9 mouse cellular contexts compared by ENCODE assay signal in genomic region chr11:117394230-117395137, GRCm38 (mm10).
DNase-seq lines count a peak whose midpoint lies in the region; ATAC-seq and TF ChIP-seq lines count a peak whose summit lies in the region.
"Had no signal": no experiment of that assay in that cellular context is flagged by ENCODE, and none has a peak within 500 bp of the region (broad histone marks: within the 10 kb centered on the region; RNA-seq: fewer than 3 reads in every experiment).

No protein-coding gene starts in this region.

- peak overlapping the region; percentile 81 for H3K4me2 ChIP-seq in forebrain, embryonic 11.5 days (ENCODE audit: low read depth, low read length, severe bottlenecking)
- H3K4me2 ChIP-seq in midbrain, embryonic 12.5 days (replicated peaks), result peak overlapping the region; percentile 70

- H3K36me3 ChIP-seq in ES-Bruce4 (ENCODE audit: control insufficient read depth, insufficient read depth, low read length, poor library complexity, severe bottlenecking), result no peaks in the 10 kb centered on the region
- H3K36me3 ChIP-seq in forebrain, embryonic 11.5 days (ENCODE audit: control insufficient read depth, insufficient read depth, low read length), result no peaks in the 10 kb centered on the region
- no peaks in the 10 kb centered on the region for H3K36me3 ChIP-seq in midbrain, embryonic 12.5 days
- H3K36me3 ChIP-seq in thymus, adult 2 months (ENCODE audit: control insufficient read depth, insufficient read depth, low read length), result no peaks in the 10 kb centered on the region

- peak; percentile 31 to 58 for DNase-seq in adrenal gland, postnatal 36 days
- no peak for DNase-seq in adrenal gland, adult 8-10 months
- peak; percentile 78 for DNase-seq in forebrain, embryonic 11.5 days (ENCODE audit: low spot score)
- DNase-seq in kidney, postnatal 14 days, result peak; percentile 66
- DNase-seq in thymus, adult 2 months, result no peak

- H3K27ac ChIP-seq in ES-Bruce4 (ENCODE audit: insufficient read depth, low read length), result no peak overlapping the region
- H3K27ac ChIP-seq in forebrain, embryonic 11.5 days (ENCODE audit: low read depth, low read length), result no peak overlapping the region; the same call in 1 of the 2 replicates
- peak overlapping the region; percentile 72 for H3K27ac ChIP-seq in midbrain, embryonic 12.5 days (replicated peaks)
- no peak overlapping the region for H3K27ac ChIP-seq in thymus, adult 2 months (ENCODE audit: control insufficient read depth, insufficient read depth, low read length)

- ATAC-seq in forebrain, embryonic 11.5 days (replicated peaks; ENCODE audit: low FRiP score), result peak; percentile 64
- peak; percentile 74; the same call in 1 of the 2 replicates for ATAC-seq in midbrain, embryonic 12.5 days (ENCODE audit: low FRiP score, low read depth)
- ATAC-seq in erythroid progenitor cell, adult 5-6 weeks (replicated peaks; ENCODE audit: low FRiP score, poor library complexity, severe bottlenecking), result no peak

- H3K4me3 ChIP-seq in ES-Bruce4 (ENCODE audit: low read depth, low read length), result peak overlapping the region; percentile 31
- H3K4me3 ChIP-seq in forebrain, embryonic 11.5 days (ENCODE audit: low read depth, low read length), result peak overlapping the region; percentile 35
- H3K4me3 ChIP-seq in midbrain, embryonic 12.5 days, result peak overlapping the region; percentile 44
- no peak overlapping the region for H3K4me3 ChIP-seq in thymus, adult 2 months (ENCODE audit: control insufficient read depth, insufficient read depth, low read length)
- H3K4me3 ChIP-seq: erythroblast, embryonic 14.5 days had no signal

- no peak overlapping the region for H3K9ac ChIP-seq in ES-Bruce4 (ENCODE audit: low read depth, poor library complexity, severe bottlenecking)
- H3K9ac ChIP-seq in forebrain, embryonic 11.5 days (ENCODE audit: low read length), result peak overlapping the region; percentile 49
- peak overlapping the region; percentile 52 for H3K9ac ChIP-seq in midbrain, embryonic 12.5 days (replicated peaks)

- WGBS in forebrain, embryonic 11.5 days, result 1% methylated on average over 34 of the region's 34 CpGs
- under 1% methylated on average over 34 of the region's 34 CpGs for WGBS in midbrain, embryonic 12.5 days
- 3% methylated on average over 34 of the region's 34 CpGs for WGBS in thymus, adult 2 months

- H3K4me1 ChIP-seq in ES-Bruce4 (ENCODE audit: control insufficient read depth, insufficient read depth, low read length), result peaks cover 12% of the 10 kb centered on the region
- peaks cover 21% of the 10 kb centered on the region for H3K4me1 ChIP-seq in forebrain, embryonic 11.5 days (replicated peaks; ENCODE audit: control insufficient read depth, insufficient read depth, low read length)
- peaks cover 32% of the 10 kb centered on the region for H3K4me1 ChIP-seq in midbrain, embryonic 12.5 days
- peaks cover 5% of the 10 kb centered on the region; the same call in 1 of the 2 replicates for H3K4me1 ChIP-seq in thymus, adult 2 months (replicated peaks; ENCODE audit: control insufficient read depth, insufficient read depth, low read length)

- no peak for TF ChIP-seq EP300 in ES-Bruce4 (IDR thresholded peaks at IDR 0.05; ENCODE audit: insufficient read depth, low read depth, low read length)

- no peak for TF ChIP-seq CTCF in ES-Bruce4 (IDR thresholded peaks at IDR 0.05; ENCODE audit: low read depth, low read length)
- no peak for TF ChIP-seq CTCF in thymus, adult 2 months (IDR thresholded peaks at IDR 0.05; ENCODE audit: borderline replicate concordance, control insufficient read depth, extremely low read depth, insufficient read depth, low read length, poor library complexity)

- no peaks in the 10 kb centered on the region for H3K27me3 ChIP-seq in ES-Bruce4 (ENCODE audit: control insufficient read depth, insufficient read depth, low read length, poor library complexity, severe bottlenecking)
- no peaks in the 10 kb centered on the region; the same call in 1 of the 2 replicates for H3K27me3 ChIP-seq in forebrain, embryonic 11.5 days (ENCODE audit: control insufficient read depth, insufficient read depth, low read length)
- peaks cover 44% of the 10 kb centered on the region for H3K27me3 ChIP-seq in midbrain, embryonic 12.5 days
- H3K27me3 ChIP-seq in thymus, adult 2 months (ENCODE audit: control insufficient read depth, insufficient read depth, low read length), result peaks cover 9% of the 10 kb centered on the region

- no peak for TF ChIP-seq POLR2A in ES-Bruce4 (IDR thresholded peaks at IDR 0.05; ENCODE audit: insufficient read depth, low read length)
- TF ChIP-seq POLR2A in thymus, adult 2 months (IDR thresholded peaks at IDR 0.05; ENCODE audit: control insufficient read depth, extremely low read depth, insufficient read depth, low read length, poor library complexity), result no peak

- no peaks in the 10 kb centered on the region for H3K9me3 ChIP-seq in ES-Bruce4 (replicated peaks; ENCODE audit: control insufficient read depth, insufficient read depth, low read length, poor library complexity, severe bottlenecking)
- no peaks in the 10 kb centered on the region for H3K9me3 ChIP-seq in forebrain, embryonic 11.5 days (ENCODE audit: control insufficient read depth, low read length)
- H3K9me3 ChIP-seq in midbrain, embryonic 12.5 days, result no peaks in the 10 kb centered on the region

Comparison
In these comparisons a context has a peak if more than half of its experiments do, and no peak if none do; other contexts are left out.
1. DNase-seq: peak in adrenal gland, postnatal 36 days (2 of 2), forebrain, embryonic 11.5 days (single experiment) and kidney, postnatal 14 days (single experiment); none in adrenal gland, adult 8-10 months (single experiment) and thymus, adult 2 months (single experiment).